Mouse (Mus musculus): Measurements from ENCODE around the gene Lgi2. TPM values are rescaled to one million over a fixed set of nuclear protein-coding genes. Genes with fewer than 3 reads are reported as not detected.
A peak's percentile ranks its signal among the peaks of the same experiment; 100 is the strongest.

The Lgi2 gene
- 1.3 and 1.4 TPM in 2 replicates for polyA plus RNA-seq (2016; fragmentation: Nextera tagmentation; extraction: Ambion mirVana)

GRCm38 (mm10) chr5:52565813-52566531, at the start of gene Lgi2:
Gene Lgi2 (minus strand): TSS chr5:52566462.
- peaks cover 10% of the 10 kb centered on the region for H3K4me1 ChIP-seq
- under 1% methylated on average over 72 of the region's 83 CpGs for WGBS
- peaks cover 39% of the 10 kb centered on the region for H3K27me3 ChIP-seq
- H3K4me2 ChIP-seq, result peak within 1 kb of the TSS; percentile 97
- H3K36me3 ChIP-seq (replicated peaks), result no peaks in the 10 kb centered on the region
- no peaks in the 10 kb centered on the region for H3K9me3 ChIP-seq
- H3K27ac ChIP-seq, result no peak within 1 kb of the TSS
- peak within 1 kb of the TSS; percentile 70 for H3K9ac ChIP-seq
- peak; percentile 84 for ATAC-seq (ENCODE audit: low FRiP score)
- H3K4me3 ChIP-seq (replicated peaks), result peak within 1 kb of the TSS; percentile 70

DNA sequence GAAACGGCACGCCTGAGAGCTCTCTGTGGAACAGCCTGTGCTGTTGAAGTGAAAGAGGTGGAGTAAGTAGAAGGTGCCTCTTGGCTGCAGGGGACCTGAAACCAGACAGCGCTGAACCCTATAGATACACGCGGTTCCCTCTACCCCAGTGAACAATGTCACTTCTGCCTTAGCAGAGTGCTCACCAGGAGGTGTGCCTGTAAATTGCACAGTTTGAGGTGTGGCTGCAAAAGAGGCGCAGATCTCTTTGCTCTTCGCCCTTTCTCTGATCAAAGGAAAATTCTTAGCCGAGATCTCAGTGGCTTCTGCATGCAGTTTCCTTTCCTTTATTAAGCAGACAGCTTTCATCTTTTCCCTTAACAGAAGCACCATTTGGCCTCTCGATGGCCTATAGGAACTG, 49.2 kb upstream of the Lgi2 start:
- Histone ChIP-seq H3K9me3 (no peaks in the 10 kb centered on the region), H3K27ac (no peak overlapping the region), H3K4me3 (replicated peaks) (no peak overlapping the region), H3K36me3 (replicated peaks) (no peaks in the 10 kb centered on the region), H3K9ac (no peak overlapping the region), H3K4me2 (no peak overlapping the region), H3K4me1 (peaks cover 20% of the 10 kb centered on the region), H3K27me3 (peaks cover 22% of the 10 kb centered on the region)
- no peak for ATAC-seq (ENCODE audit: low FRiP score)
- 67% methylated on average over 9 of the region's 9 CpGs for WGBS

DNA sequence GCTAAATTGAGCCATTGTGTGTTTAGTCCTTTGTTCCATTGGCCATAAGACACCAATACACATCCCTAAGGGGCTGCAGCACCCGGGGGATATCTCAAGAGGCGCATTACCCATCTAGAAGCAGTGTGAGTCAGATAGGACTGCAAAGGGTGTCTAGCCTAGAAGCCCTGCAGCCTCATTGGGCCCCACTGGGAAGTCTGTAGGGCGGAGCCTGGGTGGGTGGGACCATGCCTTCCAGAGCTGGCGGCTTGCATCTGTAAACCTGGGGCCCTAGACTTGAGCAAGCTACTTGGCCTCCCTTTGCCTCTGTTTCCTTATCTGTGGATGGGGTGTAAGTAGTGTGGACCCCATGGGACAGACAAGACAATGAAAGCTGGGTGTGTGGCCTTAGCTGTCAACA, 48.4 kb upstream of the Lgi2 start:
- Histone ChIP-seq H3K4me3 (replicated peaks) (no peak overlapping the region), H3K27ac (no peak overlapping the region), H3K36me3 (replicated peaks) (no peaks in the 10 kb centered on the region), H3K9ac (no peak overlapping the region), H3K27me3 (peaks cover 18% of the 10 kb centered on the region), H3K9me3 (no peaks in the 10 kb centered on the region), H3K4me1 (peaks cover 20% of the 10 kb centered on the region), H3K4me2 (no peak overlapping the region)
- 79% methylated on average over 4 of the region's 4 CpGs for WGBS
- ATAC-seq (ENCODE audit: low FRiP score), result no peak

- ATAC-seq (ENCODE audit: low FRiP score), result no peak
- no peak overlapping the region for H3K4me3 ChIP-seq (replicated peaks)
- H3K27ac ChIP-seq, result no peak overlapping the region
- H3K36me3 ChIP-seq (replicated peaks), result no peaks in the 10 kb centered on the region
- H3K9me3 ChIP-seq, result no peaks in the 10 kb centered on the region
- H3K4me2 ChIP-seq, result no peak overlapping the region
- peaks cover 13% of the 10 kb centered on the region for H3K4me1 ChIP-seq
- WGBS, result 93% methylated on average over 8 of the region's 8 CpGs
- peaks cover 8% of the 10 kb centered on the region for H3K27me3 ChIP-seq
- no peak overlapping the region for H3K9ac ChIP-seq
Measured at GRCm38 (mm10) chr5:52612776-52613175, 46.5 kb upstream of the Lgi2 start.

- Histone ChIP-seq H3K4me2 (no peak overlapping the region), H3K9me3 (no peaks in the 10 kb centered on the region), H3K27ac (no peak overlapping the region), H3K27me3 (no peaks in the 10 kb centered on the region), H3K4me3 (replicated peaks) (no peak overlapping the region), H3K36me3 (replicated peaks) (no peaks in the 10 kb centered on the region), H3K9ac (no peak overlapping the region), H3K4me1 (peaks cover 1% of the 10 kb centered on the region; the same call in 1 of the 2 replicates)
- ATAC-seq (ENCODE audit: low FRiP score), result no peak
- 79% methylated on average over 10 of the region's 10 CpGs for WGBS
Measured at GRCm38 (mm10) chr5:52611315-52611895, 45.1 kb upstream of the Lgi2 start.

GRCm38 (mm10) chr5:52610306-52610705, 44.0 kb upstream of the Lgi2 start:
- H3K36me3 ChIP-seq (replicated peaks), result no peaks in the 10 kb centered on the region
- H3K9ac ChIP-seq, result no peak overlapping the region
- no peak overlapping the region for H3K4me3 ChIP-seq (replicated peaks)
- 43% methylated on average over 4 of the region's 4 CpGs for WGBS
- no peak overlapping the region for H3K27ac ChIP-seq
- H3K4me2 ChIP-seq, result no peak overlapping the region
- no peak for ATAC-seq (ENCODE audit: low FRiP score)
- no peaks in the 10 kb centered on the region for H3K4me1 ChIP-seq
- no peaks in the 10 kb centered on the region for H3K9me3 ChIP-seq
- no peaks in the 10 kb centered on the region for H3K27me3 ChIP-seq

DNA sequence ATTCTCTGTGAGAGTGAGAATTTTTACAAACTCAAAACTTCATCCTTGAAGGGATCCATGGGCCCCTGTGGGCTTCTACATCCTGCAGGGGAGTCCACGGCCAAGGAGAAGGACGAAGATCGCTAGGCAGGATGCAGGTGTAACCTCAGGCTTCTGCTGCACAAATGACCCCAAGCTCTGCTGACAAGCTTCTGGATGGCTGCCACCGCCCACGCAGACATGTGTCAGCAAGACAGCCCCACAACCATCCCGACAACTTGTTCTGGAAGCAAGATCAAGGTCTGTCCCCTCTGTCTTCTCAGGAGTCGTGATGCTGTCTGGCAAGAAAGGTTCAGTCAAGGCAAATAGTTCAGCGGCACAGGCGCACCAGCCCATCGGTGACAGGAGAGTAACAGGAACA, 43.4 kb upstream of the Lgi2 start:
- Histone ChIP-seq H3K4me1 (no peaks in the 10 kb centered on the region), H3K27me3 (no peaks in the 10 kb centered on the region), H3K4me3 (replicated peaks) (no peak overlapping the region), H3K4me2 (no peak overlapping the region), H3K36me3 (replicated peaks) (no peaks in the 10 kb centered on the region), H3K9ac (no peak overlapping the region), H3K27ac (no peak overlapping the region), H3K9me3 (no peaks in the 10 kb centered on the region)
- WGBS, result 91% methylated on average over 10 of the region's 10 CpGs
- ATAC-seq (ENCODE audit: low FRiP score), result no peak

GRCm38 (mm10) chr5:52604582-52605041, 38.4 kb upstream of the Lgi2 start:
- H3K4me3 ChIP-seq (replicated peaks), result no peak overlapping the region
- H3K27ac ChIP-seq, result no peak overlapping the region
- no peak for ATAC-seq (ENCODE audit: low FRiP score)
- H3K4me1 ChIP-seq, result no peaks in the 10 kb centered on the region
- H3K27me3 ChIP-seq, result no peaks in the 10 kb centered on the region
- no peak overlapping the region for H3K9ac ChIP-seq
- H3K9me3 ChIP-seq, result no peaks in the 10 kb centered on the region
- WGBS, result 46% methylated on average over 6 of the region's 6 CpGs
- no peaks in the 10 kb centered on the region for H3K36me3 ChIP-seq (replicated peaks)
- H3K4me2 ChIP-seq, result no peak overlapping the region

DNA sequence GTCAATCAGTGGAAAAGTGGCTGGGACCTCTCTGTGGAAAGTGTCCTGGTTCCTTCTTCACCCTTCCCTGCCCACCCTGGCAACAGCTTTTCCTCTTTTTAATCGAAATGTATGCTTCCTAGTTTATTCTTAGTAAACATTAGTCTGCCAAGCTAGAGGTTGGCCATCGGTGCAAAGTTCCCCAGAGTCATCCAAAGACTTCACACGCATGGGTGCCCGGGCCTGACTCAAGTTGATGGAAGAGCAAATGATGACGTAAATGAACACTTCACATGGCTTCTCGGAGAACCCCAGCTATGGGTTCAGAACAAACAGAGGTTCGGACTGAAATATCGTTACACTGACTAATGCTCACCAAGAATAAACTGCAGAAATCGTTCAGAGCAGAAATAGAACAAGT, 24.4 kb upstream of the Lgi2 start:
- no peaks in the 10 kb centered on the region for H3K27me3 ChIP-seq
- WGBS, result 91% methylated on average over 9 of the region's 9 CpGs
- no peaks in the 10 kb centered on the region for H3K36me3 ChIP-seq (replicated peaks)
- no peak overlapping the region for H3K4me3 ChIP-seq (replicated peaks)
- H3K4me1 ChIP-seq, result no peaks in the 10 kb centered on the region
- no peak for ATAC-seq (ENCODE audit: low FRiP score)
- H3K9me3 ChIP-seq, result no peaks in the 10 kb centered on the region
- no peak overlapping the region for H3K4me2 ChIP-seq
- no peak overlapping the region for H3K9ac ChIP-seq
- H3K27ac ChIP-seq, result no peak overlapping the region

GRCm38 (mm10) chr5:52588650-52589049, 22.4 kb upstream of the Lgi2 start:
- ATAC-seq (ENCODE audit: low FRiP score), result no peak
- Histone ChIP-seq H3K4me3 (replicated peaks) (no peak overlapping the region), H3K36me3 (replicated peaks) (no peaks in the 10 kb centered on the region), H3K4me1 (no peaks in the 10 kb centered on the region), H3K9me3 (no peaks in the 10 kb centered on the region), H3K27me3 (no peaks in the 10 kb centered on the region), H3K9ac (no peak overlapping the region), H3K4me2 (no peak overlapping the region), H3K27ac (no peak overlapping the region)
- 85% methylated on average over 4 of the region's 4 CpGs for WGBS

- Histone ChIP-seq H3K27ac (no peak overlapping the region), H3K36me3 (replicated peaks) (no peaks in the 10 kb centered on the region), H3K27me3 (no peaks in the 10 kb centered on the region), H3K4me2 (no peak overlapping the region), H3K4me1 (no peaks in the 10 kb centered on the region), H3K9ac (no peak overlapping the region), H3K4me3 (replicated peaks) (no peak overlapping the region), H3K9me3 (no peaks in the 10 kb centered on the region)
- no peak for ATAC-seq (ENCODE audit: low FRiP score)
- 74% methylated on average over 9 of the region's 9 CpGs for WGBS
Measured at GRCm38 (mm10) chr5:52587291-52587733, 21.1 kb upstream of the Lgi2 start.

GRCm38 (mm10) chr5:52572572-52572971, 6.3 kb upstream of the Lgi2 start:
- Histone ChIP-seq H3K9me3 (peaks cover 7% of the 10 kb centered on the region), H3K4me1 (no peaks in the 10 kb centered on the region), H3K27me3 (peaks cover 8% of the 10 kb centered on the region; the same call in 1 of the 2 replicates), H3K27ac (no peak overlapping the region), H3K4me2 (no peak overlapping the region), H3K36me3 (replicated peaks) (no peaks in the 10 kb centered on the region), H3K4me3 (replicated peaks) (no peak overlapping the region), H3K9ac (no peak overlapping the region)
- WGBS, result 57% methylated on average over 1 of the region's 1 CpGs
- no peak for ATAC-seq (ENCODE audit: low FRiP score)

DNA sequence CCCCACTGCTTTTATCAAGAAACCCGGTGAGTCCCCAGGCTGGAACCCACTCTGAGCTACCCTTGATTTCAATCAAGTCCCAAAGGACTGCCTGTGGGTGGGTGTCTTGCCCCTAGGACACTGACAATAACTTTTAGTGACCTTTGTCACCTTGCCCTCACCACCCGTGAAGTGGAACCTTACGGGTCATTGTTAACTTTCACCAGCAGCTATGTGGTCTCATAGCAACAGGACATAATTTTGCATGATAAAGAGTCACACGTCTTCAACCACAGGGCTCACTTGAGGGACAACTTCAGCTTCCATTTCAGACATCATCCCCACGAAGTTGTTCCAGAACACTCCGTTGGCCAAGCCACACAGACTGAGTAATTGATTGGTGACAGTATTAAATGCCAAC, 4.5 kb upstream of the Lgi2 start:
- Histone ChIP-seq H3K9me3 (peaks cover 7% of the 10 kb centered on the region), H3K27me3 (peaks cover 19% of the 10 kb centered on the region; the same call in 1 of the 2 replicates), H3K4me2 (no peak overlapping the region), H3K9ac (no peak overlapping the region), H3K4me1 (peaks cover 3% of the 10 kb centered on the region), H3K4me3 (replicated peaks) (no peak overlapping the region), H3K27ac (no peak overlapping the region), H3K36me3 (replicated peaks) (no peaks in the 10 kb centered on the region)
- WGBS, result 53% methylated on average over 6 of the region's 6 CpGs
- no peak for ATAC-seq (ENCODE audit: low FRiP score)
